Mouse (Mus musculus) myocyte (in vitro differentiated cells): ENCODE measurements around the gene Mcm8. TPM values are rescaled to one million over a fixed set of nuclear protein-coding genes. Genes with fewer than 3 reads are reported as not detected.

ENCODE experiments used
- H3K27me3 ChIP-seq: one replicate; pipeline ENCODE4 v1.6.1; 2011; ENCODE audit not compliant: control insufficient read depth, insufficient read depth, insufficient read length
- H3K36me3 ChIP-seq: one replicate; pipeline ENCODE4 v1.6.1; 2011; ENCODE audit not compliant: control insufficient read depth, insufficient read depth
- H3K4me2 ChIP-seq: one replicate; pipeline ENCODE4 v1.6.1; 2011; ENCODE audit warnings: low read depth, control low read depth
- H3K4me3 ChIP-seq: one replicate; pipeline ENCODE4 v1.5.1; 2011; ENCODE audit warnings: mild to moderate bottlenecking, control low read depth, moderate library complexity
- H3K79me2 ChIP-seq: one replicate; pipeline ENCODE4 v1.6.1; 2011; ENCODE audit not compliant: control insufficient read depth, insufficient read depth
- H3ac ChIP-seq: one replicate; pipeline ENCODE4 v1.6.1; 2011; ENCODE audit not compliant: control insufficient read depth, insufficient read length
- CEBPB ChIP-seq: IDR thresholded peaks from 2 replicates; pipeline ENCODE4 v1.6.1; 2011; ENCODE audit warnings: mild to moderate bottlenecking, moderate library complexity; ENCODE audit not compliant: poor library complexity, insufficient read depth, severe bottlenecking
- E2F4 ChIP-seq: IDR thresholded peaks from one replicate; pipeline ENCODE4 v1.6.1; 2011; ENCODE audit warnings: mild to moderate bottlenecking, control low read depth, moderate library complexity; ENCODE audit not compliant: insufficient read depth
- MAX ChIP-seq: IDR thresholded peaks from one replicate; pipeline ENCODE4 v1.6.1; 2011; ENCODE audit warnings: low read depth, mild to moderate bottlenecking, control low read depth
- MYOD1 ChIP-seq, 3 experiments: IDR thresholded peaks; one replicate each; pipeline ENCODE4 v1.6.1; 2011; ENCODE audit warnings: control low read depth in 2 of 3, low read depth in 2 of 3, mild to moderate bottlenecking in 2 of 3, moderate library complexity in 1 of 3; ENCODE audit not compliant: insufficient read length in 2 of 3, control insufficient read depth in 1 of 3
- MYOG ChIP-seq, 3 experiments: IDR thresholded peaks; one replicate each; pipeline ENCODE4 v1.6.1; 2011; ENCODE audit warnings: control low read depth in 2 of 3, low read depth in 2 of 3, mild to moderate bottlenecking in 2 of 3; ENCODE audit not compliant: insufficient read length in 2 of 3, control insufficient read depth in 1 of 3, insufficient read depth in 1 of 3
- POLR2A ChIP-seq: IDR thresholded peaks from one replicate; pipeline ENCODE4 v1.6.1; 2011; ENCODE audit warnings: low read depth, mild to moderate bottlenecking, control low read depth, moderate library complexity; ENCODE audit not compliant: insufficient read length
- POLR2AphosphoS2 ChIP-seq: IDR thresholded peaks from one replicate; pipeline ENCODE4 v1.6.1; 2011; ENCODE audit warnings: low read depth, control low read depth; ENCODE audit not compliant: insufficient read length
- REST ChIP-seq: IDR thresholded peaks from one replicate; pipeline ENCODE4 v1.6.1; 2011; ENCODE audit warnings: mild to moderate bottlenecking, control low read depth, moderate library complexity; ENCODE audit not compliant: insufficient read depth, insufficient read length
- SRF ChIP-seq: IDR thresholded peaks from one replicate; pipeline ENCODE4 v1.6.1; 2011; ENCODE audit warnings: low read depth; ENCODE audit not compliant: control insufficient read depth, insufficient read length
- TCF12 ChIP-seq: IDR thresholded peaks from one replicate; pipeline ENCODE4 v1.6.1; 2011; ENCODE audit warnings: mild to moderate bottlenecking, control low read depth; ENCODE audit not compliant: poor library complexity, insufficient read depth, severe bottlenecking
- TCF3 ChIP-seq: IDR thresholded peaks from one replicate; pipeline ENCODE4 v1.6.1; 2011; ENCODE audit warnings: low read depth, control low read depth; ENCODE audit not compliant: insufficient read length
- USF1 ChIP-seq: IDR thresholded peaks from one replicate; pipeline ENCODE4 v1.6.1; 2011; ENCODE audit warnings: low read depth, mild to moderate bottlenecking, control low read depth, moderate library complexity
- polyA plus RNA-seq: library from polyadenylated mRNA; unstranded; fragments of >200 nt; fragmentation: generic; extraction: Trizol; gene quantifications from one replicate; pipeline ENCODE4 v1.2.1, GENCODE M21; 2012; ENCODE audit warnings: missing spikeins

Mcm8 gene
- polyA plus RNA-seq, 1 experiment: 1.5 TPM

GRCm38 (mm10) chr2:132856333-132856732 is 40.4 kb downstream of the Mcm8 start:
- peaks cover 78% of the 10 kb centered on the region for H3K79me2 ChIP-seq
- peaks cover 16% of the 10 kb centered on the region for H3K36me3 ChIP-seq
- TF ChIP-seq TCF3 (no peak), E2F4 (no peak), POLR2A (no peak), CEBPB (no peak), MYOD1 (IDR thresholded peaks at IDR 0.05; ENCODE audit: control insufficient read depth in 1 of 3, insufficient read length in 2 of 3, low read depth in 2 of 3) (no peak), REST (no peak), MAX (no peak), MYOG (IDR thresholded peaks at IDR 0.05; ENCODE audit: control insufficient read depth in 1 of 3, insufficient read depth in 1 of 3, insufficient read length in 2 of 3, low read depth in 2 of 3) (no peak), POLR2AphosphoS2 (no peak), USF1 (no peak), TCF12 (no peak), SRF (no peak)
- no peak overlapping the region for H3ac ChIP-seq
- H3K27me3 ChIP-seq: no peaks in the 10 kb centered on the region
- no peak overlapping the region for H3K4me3 ChIP-seq
- H3K4me2 ChIP-seq: no peak overlapping the region

- no peak overlapping the region for H3K4me3 ChIP-seq
- H3ac ChIP-seq: no peak overlapping the region
- H3K36me3 ChIP-seq: peaks cover 35% of the 10 kb centered on the region
- H3K4me2 ChIP-seq: peak overlapping the region; percentile 43
- TF ChIP-seq MAX (no peak), POLR2A (no peak), REST (no peak), SRF (no peak), E2F4 (no peak), TCF12 (no peak), USF1 (no peak)
- no peaks in the 10 kb centered on the region for H3K27me3 ChIP-seq
- H3K79me2 ChIP-seq: peaks cover 50% of the 10 kb centered on the region
These were observed 44.5 kb downstream of the Mcm8 start for GRCm38 (mm10) chr2:132860435-132860834.

- TF ChIP-seq USF1 (no peak), MYOG (IDR thresholded peaks at IDR 0.05; ENCODE audit: control insufficient read depth in 1 of 3, insufficient read depth in 1 of 3, insufficient read length in 2 of 3, low read depth in 2 of 3) (no peak), POLR2AphosphoS2 (no peak), E2F4 (no peak), SRF (no peak), MYOD1 (IDR thresholded peaks at IDR 0.05; ENCODE audit: control insufficient read depth in 1 of 3, insufficient read length in 2 of 3, low read depth in 2 of 3) (no peak), POLR2A (no peak), TCF3 (no peak), MAX (no peak), TCF12 (no peak), REST (no peak), CEBPB (no peak)
- Histone ChIP-seq H3K27me3 (no peaks in the 10 kb centered on the region), H3K4me2 (peak overlapping the region; percentile 5)
These were observed 45.5 kb downstream of the Mcm8 start for GRCm38 (mm10) chr2:132861456-132861855.

DNA sequence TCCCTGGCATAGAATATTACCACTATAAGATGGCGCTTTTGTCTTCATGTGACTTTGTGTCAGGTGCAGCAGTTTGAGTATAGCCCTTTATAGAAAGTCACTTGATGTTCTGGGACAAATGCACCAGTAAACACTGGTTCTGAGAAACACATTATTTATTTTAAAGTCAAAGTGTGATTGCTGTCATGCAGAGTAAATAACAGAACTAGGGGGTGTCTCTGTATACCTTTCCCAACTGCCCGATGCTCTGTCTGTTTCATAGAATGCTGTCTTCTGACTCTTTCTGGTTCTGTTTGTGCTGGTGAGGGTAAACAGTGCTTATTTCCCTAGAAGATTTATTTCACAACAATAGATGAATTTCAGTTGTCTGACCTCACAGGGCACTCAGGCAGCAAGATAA is 47.4 kb downstream of the Mcm8 start:
- TF ChIP-seq MYOG (IDR thresholded peaks at IDR 0.05; ENCODE audit: control insufficient read depth in 1 of 3, insufficient read depth in 1 of 3, insufficient read length in 2 of 3, low read depth in 2 of 3) (no peak), POLR2AphosphoS2 (no peak), REST (no peak), TCF12 (no peak), CEBPB (no peak), POLR2A (no peak), TCF3 (no peak), E2F4 (no peak), SRF (no peak)
- Histone ChIP-seq H3K79me2 (peaks cover 21% of the 10 kb centered on the region), H3K4me3 (no peak overlapping the region), H3ac (no peak overlapping the region), H3K27me3 (no peaks in the 10 kb centered on the region), H3K36me3 (peaks cover 43% of the 10 kb centered on the region), H3K4me2 (no peak overlapping the region)

More at GRCm38 (mm10) chr2:132861456-132861855, 45.5 kb downstream of the Mcm8 start:
- Histone ChIP-seq H3K4me3 (no peak overlapping the region), H3K36me3 (peaks cover 39% of the 10 kb centered on the region), H3K79me2 (peaks cover 40% of the 10 kb centered on the region), H3ac (no peak overlapping the region)

- no peaks in the 10 kb centered on the region for H3K27me3 ChIP-seq
- H3ac ChIP-seq: no peak overlapping the region
- no peak overlapping the region for H3K4me3 ChIP-seq
- peaks cover 3% of the 10 kb centered on the region for H3K79me2 ChIP-seq
- peaks cover 32% of the 10 kb centered on the region for H3K36me3 ChIP-seq
- TF ChIP-seq USF1 (no peak), MYOG (IDR thresholded peaks at IDR 0.05; ENCODE audit: control insufficient read depth in 1 of 3, insufficient read depth in 1 of 3, insufficient read length in 2 of 3, low read depth in 2 of 3) (no peak), MYOD1 (IDR thresholded peaks at IDR 0.05; ENCODE audit: control insufficient read depth in 1 of 3, insufficient read length in 2 of 3, low read depth in 2 of 3) (no peak), TCF12 (no peak), SRF (no peak), CEBPB (no peak), REST (no peak), MAX (no peak), POLR2A (no peak), TCF3 (no peak), E2F4 (no peak), POLR2AphosphoS2 (no peak)
- no peak overlapping the region for H3K4me2 ChIP-seq
These were observed 51.6 kb downstream of the Mcm8 start for GRCm38 (mm10) chr2:132867521-132867920.
